Mouse (Mus musculus) hindbrain, embryonic 16.5 days (tissue): ENCODE measurements around the gene Il17rd. TPM values are rescaled to one million over a fixed set of nuclear protein-coding genes. Genes with fewer than 3 reads are reported as not detected.

ENCODE experiments used
- ATAC-seq: fragments of 200-750 bp; cut with Nextera tagmentation; 2 replicates; pipeline ENCODE4 v1.8.0; 2017; ENCODE audit warnings: moderate TSS enrichment, moderate library complexity
- H3K27ac ChIP-seq: fragments of 300-500 bp; sonication (generic); 2 replicates; pipeline ENCODE4 v1.5.1; 2014; ENCODE audit warnings: low read depth, mild to moderate bottlenecking, control low read depth, low read length, moderate library complexity
- H3K27me3 ChIP-seq: fragments of 300-500 bp; sonication (generic); replicated peaks from 2 replicates; pipeline ENCODE4 v1.6.1; 2014; ENCODE audit warnings: low read length; ENCODE audit not compliant: control insufficient read depth, insufficient read depth
- H3K36me3 ChIP-seq: fragments of 300-500 bp; sonication (generic); 2 replicates; pipeline ENCODE4 v1.6.1; 2014; ENCODE audit warnings: mild to moderate bottlenecking, low read length, moderate library complexity, mixed read lengths; ENCODE audit not compliant: control insufficient read depth, insufficient read depth
- H3K4me1 ChIP-seq: fragments of 300-500 bp; sonication (generic); 2 replicates; pipeline ENCODE4 v1.6.1; 2014; ENCODE audit warnings: low read depth, low read length; ENCODE audit not compliant: control insufficient read depth, insufficient read depth
- H3K4me2 ChIP-seq: fragments of 300-500 bp; sonication (generic); 2 replicates; pipeline ENCODE4 v1.6.1; 2014; ENCODE audit warnings: mild to moderate bottlenecking, low read length, control low read depth, moderate library complexity
- H3K4me3 ChIP-seq: fragments of 300-500 bp; sonication (generic); 2 replicates; pipeline ENCODE4 v1.5.1; 2014; ENCODE audit warnings: mild to moderate bottlenecking, low read length, control low read depth, moderate library complexity
- H3K9ac ChIP-seq: fragments of 300-500 bp; sonication (generic); 2 replicates; pipeline ENCODE4 v1.6.1; 2014; ENCODE audit warnings: low read depth, mild to moderate bottlenecking, control low read depth, low read length, moderate library complexity
- H3K9me3 ChIP-seq: fragments of 300-500 bp; sonication (generic); 2 replicates; pipeline ENCODE4 v1.6.1; 2014; ENCODE audit warnings: mild to moderate bottlenecking, low read length, moderate library complexity; ENCODE audit not compliant: control insufficient read depth
- WGBS: fragments of 180-500 bp; shearing (Covaris S2); extraction: QIAGEN DNeasy Blood & Tissue Kit; methylation state at CpG from one replicate; pipeline ENCODE4 v1.1.7; 2014; 5-methylcytosine and 5-hydroxymethylcytosine counted together
- polyA plus RNA-seq: library from polyadenylated mRNA; unstranded; fragments of >200 nt; fragmentation: Nextera tagmentation; extraction: Ambion mirVana; gene quantifications from 2 replicates; pipeline ENCODE4 v1.2.1, GENCODE M21; 2015

Il17rd gene
- polyA plus RNA-seq, 1 experiment from 2014 or later: 2.5 TPM

DNA sequence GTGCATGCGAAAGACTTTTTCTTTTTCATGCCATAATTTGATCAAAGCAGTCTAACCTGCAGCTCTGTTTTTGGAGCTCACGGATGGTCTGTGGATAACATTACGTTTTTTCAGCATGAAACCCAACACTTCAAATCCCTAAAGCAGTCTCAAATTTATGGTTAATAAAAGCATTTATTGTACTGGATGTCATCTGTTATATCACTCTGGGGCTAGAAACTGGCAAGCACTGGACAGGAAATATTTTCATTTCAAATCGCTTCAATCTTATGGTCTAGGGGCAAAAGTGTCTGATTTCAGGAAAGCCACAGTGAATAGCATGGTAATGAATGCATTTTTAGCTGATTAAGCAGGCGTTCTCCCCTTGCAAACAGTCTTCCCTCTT, 12.8 kb downstream of the Il17rd start:
- H3K4me2 ChIP-seq: no peak overlapping the region

DNA sequence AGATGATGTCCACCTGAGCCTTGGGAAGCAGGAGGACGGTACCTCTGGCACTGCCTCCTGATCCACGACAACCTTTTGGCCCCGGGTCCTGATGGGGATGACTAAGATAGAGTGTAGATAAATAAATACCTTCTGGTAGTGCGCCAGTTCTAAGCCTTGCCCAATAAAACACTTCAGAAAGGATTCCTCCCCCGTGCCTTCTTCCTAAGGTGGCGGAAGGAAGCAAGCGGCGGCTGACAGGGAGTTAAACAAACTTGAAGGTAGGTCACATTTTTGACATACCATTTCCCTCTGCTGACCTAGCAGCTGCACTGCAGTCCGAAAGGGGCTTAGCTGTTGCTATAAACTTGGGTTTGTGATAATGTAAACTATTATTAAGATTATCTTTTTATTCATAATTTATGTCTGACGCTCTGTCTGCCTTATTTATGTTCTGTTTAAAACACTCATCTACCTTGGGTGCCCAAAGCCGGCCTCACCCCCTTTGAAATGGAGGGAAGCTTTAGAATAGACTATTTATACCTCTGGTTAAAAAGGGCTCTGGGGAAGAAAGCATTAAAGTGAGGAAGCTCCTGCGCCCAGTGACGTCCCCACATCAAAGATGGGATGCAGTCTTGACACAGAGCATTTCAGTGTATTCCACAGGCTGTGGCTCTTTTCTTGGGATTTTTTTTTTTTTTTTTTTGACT, 19.9 kb downstream of the Il17rd start:
- Histone ChIP-seq H3K27ac (no peak overlapping the region), H3K27me3 (no peaks in the 10 kb centered on the region), H3K9me3 (no peaks in the 10 kb centered on the region), H3K9ac (no peak overlapping the region), H3K4me3 (no peak overlapping the region), H3K4me1 (peaks cover 7% of the 10 kb centered on the region), H3K36me3 (no peaks in the 10 kb centered on the region), H3K4me2 (no peak overlapping the region)
- 50% methylated on average over 13 of the region's 13 CpGs for WGBS
- no peak for ATAC-seq

More for the DNA sequence above, 12.8 kb downstream of the Il17rd start:
- ATAC-seq: no peak
- H3K4me1 ChIP-seq: peaks cover 14% of the 10 kb centered on the region
- H3K27me3 ChIP-seq: no peaks in the 10 kb centered on the region
- no peaks in the 10 kb centered on the region for H3K9me3 ChIP-seq
- no peak overlapping the region for H3K9ac ChIP-seq
- peak overlapping the region; percentile 73; the same call in 1 of the 2 replicates for H3K27ac ChIP-seq
- WGBS: 35% methylated on average over 5 of the region's 5 CpGs
- H3K36me3 ChIP-seq: no peaks in the 10 kb centered on the region
- H3K4me3 ChIP-seq: no peak overlapping the region

DNA sequence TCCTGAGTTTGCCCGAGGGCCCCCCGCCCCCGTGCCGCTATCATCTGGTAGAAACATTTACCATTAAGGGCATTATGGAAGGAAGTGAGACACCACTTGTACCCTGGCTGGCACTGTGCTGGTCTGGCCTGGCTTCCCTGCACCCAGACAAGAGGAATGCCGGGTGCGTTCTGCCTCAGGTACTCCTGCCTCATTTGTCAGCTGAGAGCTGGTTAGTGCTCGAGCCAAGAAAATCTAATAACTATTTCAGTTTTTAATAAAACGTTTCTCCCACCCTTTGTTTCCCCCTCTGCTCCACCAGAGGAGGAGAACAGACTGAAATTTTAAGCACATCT, 20.4 kb downstream of the Il17rd start:
- H3K36me3 ChIP-seq: no peaks in the 10 kb centered on the region
- H3K9me3 ChIP-seq: no peaks in the 10 kb centered on the region
- no peak overlapping the region for H3K9ac ChIP-seq
- H3K4me3 ChIP-seq: no peak overlapping the region
- no peak overlapping the region for H3K27ac ChIP-seq
- no peak overlapping the region for H3K4me2 ChIP-seq
- no peak for ATAC-seq
- peaks cover 7% of the 10 kb centered on the region for H3K4me1 ChIP-seq
- no peaks in the 10 kb centered on the region for H3K27me3 ChIP-seq
- 51% methylated on average over 8 of the region's 8 CpGs for WGBS

DNA sequence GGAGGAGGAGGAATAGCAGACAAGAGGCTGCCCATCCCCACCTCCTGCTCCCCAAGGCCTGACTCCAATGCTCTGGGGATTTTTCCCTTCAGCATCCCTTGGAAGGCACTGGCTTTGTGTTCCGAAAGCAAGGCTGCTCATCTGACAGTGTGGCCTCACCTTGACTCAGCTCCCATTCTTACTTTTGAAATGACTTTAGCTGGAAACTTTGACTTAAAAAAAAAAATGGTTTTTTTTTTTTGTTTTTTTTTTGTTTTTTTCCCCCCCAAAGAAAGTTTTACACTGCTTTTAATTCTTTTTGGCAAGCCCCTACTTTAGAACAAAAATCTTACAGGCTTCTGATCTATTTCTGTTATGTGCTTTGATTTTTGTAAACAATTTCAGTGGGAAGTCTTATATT, 24.6 kb downstream of the Il17rd start:
- H3K27me3 ChIP-seq: no peaks in the 10 kb centered on the region
- H3K4me2 ChIP-seq: no peak overlapping the region
- ATAC-seq: no peak
- 79% methylated on average over 1 of the region's 1 CpGs for WGBS
- no peaks in the 10 kb centered on the region for H3K9me3 ChIP-seq
- no peak overlapping the region for H3K4me3 ChIP-seq
- H3K9ac ChIP-seq: no peak overlapping the region
- no peak overlapping the region for H3K27ac ChIP-seq
- no peaks in the 10 kb centered on the region for H3K36me3 ChIP-seq
- H3K4me1 ChIP-seq: peaks cover 23% of the 10 kb centered on the region

DNA sequence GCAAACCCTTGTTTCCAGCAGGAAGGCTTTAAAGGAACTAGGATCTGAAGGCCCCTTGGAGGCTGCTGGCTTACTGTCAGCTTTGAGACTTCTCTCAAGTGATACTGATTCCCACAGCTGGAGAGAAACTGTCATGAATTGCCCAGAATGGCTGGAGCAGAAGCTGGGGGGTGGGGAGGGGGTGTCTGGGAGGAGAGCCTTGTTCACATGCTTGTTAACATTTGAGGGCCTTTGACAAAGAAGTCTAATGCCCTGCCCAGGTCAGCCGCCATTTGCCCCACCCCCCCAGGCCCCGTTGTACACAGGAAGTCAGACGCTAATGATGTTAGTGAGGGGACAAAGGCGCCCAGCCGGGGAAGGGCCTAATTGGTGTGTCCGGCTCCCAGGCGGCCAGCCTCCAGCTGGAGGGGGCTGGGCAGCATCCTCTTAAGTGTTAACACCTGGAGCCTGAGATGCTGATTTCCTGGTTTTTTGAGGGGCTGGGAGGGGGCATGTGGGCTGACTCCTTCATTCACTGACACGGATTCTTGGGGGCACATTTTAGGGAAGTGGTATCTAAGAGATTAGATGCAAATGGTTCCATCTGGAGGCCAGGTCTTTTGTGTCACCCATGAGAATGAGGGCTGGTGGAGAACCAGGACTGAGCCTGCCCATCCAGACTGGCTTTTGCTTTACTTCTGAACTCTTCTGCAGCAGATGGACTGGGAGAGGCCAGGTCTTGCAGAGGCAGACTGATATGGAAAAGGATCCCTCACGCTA, 27.6 kb downstream of the Il17rd start:
- Histone ChIP-seq H3K27me3 (no peaks in the 10 kb centered on the region), H3K4me3 (no peak overlapping the region), H3K36me3 (no peaks in the 10 kb centered on the region), H3K9me3 (no peaks in the 10 kb centered on the region), H3K9ac (peak overlapping the region; percentile 51), H3K4me2 (0 out of 2 replicates have a peak overlapping the region, but pooled peaks have one; percentile 7), H3K27ac (0 out of 2 replicates have a peak overlapping the region, but pooled peaks have one; percentile 48), H3K4me1 (peaks cover 24% of the 10 kb centered on the region)
- peak; percentile 21 for ATAC-seq
- 17% methylated on average over 9 of the region's 9 CpGs for WGBS

DNA sequence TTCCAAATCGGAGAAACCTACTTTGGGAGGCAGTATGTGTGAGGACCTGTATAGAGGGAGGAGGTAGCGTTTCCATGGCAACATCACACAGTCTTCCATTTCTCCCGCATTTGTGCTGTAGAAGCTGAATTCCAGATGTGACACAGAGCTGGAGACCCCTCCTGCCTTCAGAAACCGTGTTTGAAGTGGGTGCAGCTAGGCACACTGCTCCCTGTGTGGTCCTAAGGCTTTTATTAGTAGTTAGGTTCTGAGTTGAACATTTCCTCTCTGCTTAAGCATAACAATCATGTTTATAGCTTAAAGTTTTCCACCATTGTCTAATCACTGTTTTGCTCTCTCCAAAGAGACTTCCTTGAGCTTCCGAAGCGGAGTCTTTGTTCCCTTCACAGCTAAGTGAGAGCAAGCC, 29.1 kb downstream of the Il17rd start:
- ATAC-seq: peak; percentile 67
- H3K4me2 ChIP-seq: no peak overlapping the region; the same call in 1 of the 2 replicates
- H3K9me3 ChIP-seq: no peaks in the 10 kb centered on the region
- H3K9ac ChIP-seq: 0 out of 2 replicates have a peak overlapping the region, but pooled peaks have one; percentile 5
- WGBS: 23% methylated on average over 6 of the region's 6 CpGs
- peaks cover 24% of the 10 kb centered on the region for H3K4me1 ChIP-seq
- H3K27ac ChIP-seq: peak overlapping the region; percentile 39; the same call in 1 of the 2 replicates
- H3K36me3 ChIP-seq: no peaks in the 10 kb centered on the region
- H3K27me3 ChIP-seq: no peaks in the 10 kb centered on the region
- H3K4me3 ChIP-seq: no peak overlapping the region

DNA sequence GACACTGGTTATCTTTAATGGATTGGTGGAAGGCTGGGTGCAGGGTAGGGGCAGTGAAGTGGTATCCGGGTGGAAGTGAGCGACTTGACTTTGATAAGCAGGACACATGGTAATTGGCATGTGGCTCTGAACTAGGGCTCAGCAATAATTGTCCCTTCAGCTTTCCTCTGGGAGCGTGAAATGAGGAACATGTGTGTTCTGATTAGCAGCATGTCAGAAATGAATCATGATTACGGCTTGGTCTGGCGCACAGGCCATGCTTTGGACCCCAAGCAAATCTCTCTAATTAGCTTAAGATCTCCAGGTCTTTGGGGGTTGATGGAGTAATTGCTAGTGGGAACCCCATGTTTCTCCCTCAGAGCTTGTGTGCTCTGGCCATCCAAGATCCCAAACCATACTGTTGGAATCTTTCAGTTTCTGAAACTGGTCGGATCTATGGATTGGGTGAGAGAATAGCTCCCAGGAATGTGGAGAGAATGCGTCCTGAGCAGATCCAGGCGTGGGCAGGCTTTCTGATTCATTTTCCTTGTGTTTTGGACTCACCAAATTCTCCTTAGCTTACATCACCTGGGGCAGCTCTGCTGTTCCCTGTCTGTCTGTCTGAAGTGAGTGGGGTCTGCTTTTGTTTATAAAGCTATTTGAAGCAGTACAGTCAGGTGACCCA, 30.8 kb downstream of the Il17rd start:
- Histone ChIP-seq H3K36me3 (no peaks in the 10 kb centered on the region), H3K9me3 (no peaks in the 10 kb centered on the region), H3K4me2 (no peak overlapping the region), H3K27ac (no peak overlapping the region), H3K27me3 (no peaks in the 10 kb centered on the region), H3K4me3 (no peak overlapping the region), H3K4me1 (peaks cover 26% of the 10 kb centered on the region), H3K9ac (no peak overlapping the region)
- no peak for ATAC-seq
- WGBS: 36% methylated on average over 8 of the region's 8 CpGs

DNA sequence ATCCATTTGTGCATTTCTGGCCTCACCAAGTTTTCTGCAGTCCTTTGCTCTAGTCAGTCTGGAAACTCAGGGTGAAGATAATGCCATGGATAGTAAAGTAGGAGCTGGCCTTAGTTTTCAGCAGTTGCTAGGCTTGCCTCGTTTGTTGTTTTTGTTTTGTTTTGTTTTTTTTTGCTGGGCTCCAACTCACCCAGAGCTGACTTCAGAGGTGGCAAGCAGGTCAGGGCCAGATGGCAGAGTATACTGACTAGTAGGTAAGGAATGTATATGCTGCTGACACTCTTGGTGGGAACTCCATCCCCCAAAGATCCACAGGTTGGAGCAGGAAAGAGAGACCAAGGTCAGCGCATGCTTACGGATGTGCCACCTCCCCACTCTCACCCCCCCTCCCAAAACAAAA, 31.4 kb downstream of the Il17rd start:
- H3K27me3 ChIP-seq: no peaks in the 10 kb centered on the region
- WGBS: 49% methylated on average over 3 of the region's 3 CpGs
- H3K27ac ChIP-seq: no peak overlapping the region
- ATAC-seq: no peak
- H3K36me3 ChIP-seq: no peaks in the 10 kb centered on the region
- no peak overlapping the region for H3K9ac ChIP-seq
- H3K9me3 ChIP-seq: no peaks in the 10 kb centered on the region
- H3K4me3 ChIP-seq: no peak overlapping the region
- H3K4me2 ChIP-seq: no peak overlapping the region
- H3K4me1 ChIP-seq: peaks cover 29% of the 10 kb centered on the region

DNA sequence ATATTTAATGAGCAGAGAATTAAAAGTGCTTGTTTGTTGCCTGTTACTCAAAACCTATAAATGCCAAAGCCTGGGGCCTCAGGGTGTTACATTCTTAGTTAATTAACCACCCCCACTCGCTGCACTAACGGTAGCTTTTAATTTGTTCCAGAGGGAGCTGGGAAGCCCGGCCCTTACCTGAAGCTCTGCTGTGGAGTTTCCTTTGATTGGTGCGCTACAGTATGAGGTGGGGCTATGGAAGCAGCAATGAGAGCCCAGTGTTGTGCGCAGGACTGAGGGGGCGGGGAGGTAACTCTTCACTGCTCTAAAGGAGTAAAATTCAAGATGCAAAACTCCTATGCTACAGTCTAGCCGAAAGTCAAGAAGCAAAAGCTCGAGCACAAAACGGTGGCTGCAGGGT, 32.0 kb downstream of the Il17rd start:
- Histone ChIP-seq H3K4me1 (peaks cover 32% of the 10 kb centered on the region), H3K9ac (no peak overlapping the region), H3K27me3 (no peaks in the 10 kb centered on the region), H3K9me3 (no peaks in the 10 kb centered on the region), H3K27ac (no peak overlapping the region), H3K36me3 (no peaks in the 10 kb centered on the region), H3K4me3 (no peak overlapping the region), H3K4me2 (0 out of 2 replicates have a peak overlapping the region, but pooled peaks have one; percentile 14)
- no peak for ATAC-seq
- 29% methylated on average over 9 of the region's 9 CpGs for WGBS
